Comparison of ENCODE assay signal across 16 mouse cellular contexts in genomic region chr14:50719875-50720274, GRCm38 (mm10). TPM values are rescaled to one million over a fixed set of nuclear protein-coding genes. Genes with fewer than 3 reads are reported as not detected.
"Had no signal": no experiment of that assay in that cellular context is flagged by ENCODE, and none has a peak within 500 bp of the region (broad histone marks: within the 10 kb centered on the region; RNA-seq: fewer than 3 reads in every experiment).

No protein-coding gene starts in this region.

RNA-seq across cellular contexts. Expression of gene Olfr748, which starts 12.7 kb away (rescaled TPM):
- total RNA-seq: layer of hippocampus, postnatal 25 days; left cerebral cortex, adult 2 months; left cerebral cortex, postnatal 14 days had no signal
- polyA plus RNA-seq: limb, embryonic 10.5 days; limb, embryonic 15.5 days; liver, embryonic 12.5 days; liver, embryonic 16.5 days; lung, embryonic 15.5 days; macrophage; midbrain, embryonic 12.5 days; midbrain, embryonic 16.5 days; neural tube, embryonic 14.5 days; spleen, adult 2 months; stomach, embryonic 15.5 days; testis, adult 2 months; thymus, postnatal 0 days had no signal

RNA-seq across cellular contexts. Expression of gene Olfr749, which starts 25.0 kb away (rescaled TPM):
- total RNA-seq: layer of hippocampus, postnatal 25 days; left cerebral cortex, adult 2 months; left cerebral cortex, postnatal 14 days had no signal
- polyA plus RNA-seq: limb, embryonic 10.5 days; limb, embryonic 15.5 days; liver, embryonic 12.5 days; liver, embryonic 16.5 days; lung, embryonic 15.5 days; macrophage; midbrain, embryonic 12.5 days; midbrain, embryonic 16.5 days; neural tube, embryonic 14.5 days; spleen, adult 2 months; stomach, embryonic 15.5 days; testis, adult 2 months; thymus, postnatal 0 days had no signal

RNA-seq across cellular contexts. Expression of gene Olfr747, which starts 26.9 kb away (rescaled TPM):
- total RNA-seq: layer of hippocampus, postnatal 25 days; left cerebral cortex, adult 2 months; left cerebral cortex, postnatal 14 days had no signal
- polyA plus RNA-seq: limb, embryonic 10.5 days; limb, embryonic 15.5 days; liver, embryonic 12.5 days; liver, embryonic 16.5 days; lung, embryonic 15.5 days; macrophage; midbrain, embryonic 12.5 days; midbrain, embryonic 16.5 days; neural tube, embryonic 14.5 days; spleen, adult 2 months; stomach, embryonic 15.5 days; testis, adult 2 months; thymus, postnatal 0 days had no signal
